Mouse (Mus musculus) T-cell, adult 2 months (primary cell): ENCODE results near the gene Gm960.

Experiments
- DNase-seq: peaks from one replicate; pipeline ENCODE4 v3.0.0; 2022; ENCODE audit warnings: low spot score

Gene Gm960

GRCm38 (mm10) chr19:4698205-4698677, at the start of gene Gm960:
Gene Gm960, minus strand, starts transcription at chr19:4698668.
- no peak for DNase-seq

- DNase-seq, result no peak
Observed at GRCm38 (mm10) chr19:4747631-4748312, 49.3 kb upstream of the Gm960 start.

GRCm38 (mm10) chr19:4746611-4747010, 48.1 kb upstream of the Gm960 start:
- no peak for DNase-seq

GRCm38 (mm10) chr19:4745681-4746080, 47.2 kb upstream of the Gm960 start:
- no peak for DNase-seq

GRCm38 (mm10) chr19:4745057-4745456, 46.6 kb upstream of the Gm960 start:
- DNase-seq, result no peak

GRCm38 (mm10) chr19:4744026-4744425, 45.6 kb upstream of the Gm960 start:
- no peak for DNase-seq

GRCm38 (mm10) chr19:4743524-4743923, 45.1 kb upstream of the Gm960 start:
- DNase-seq, result no peak

- no peak for DNase-seq
Observed at GRCm38 (mm10) chr19:4742229-4742628, 43.8 kb upstream of the Gm960 start.

- no peak for DNase-seq
Observed at GRCm38 (mm10) chr19:4741482-4741881, 43.0 kb upstream of the Gm960 start.

- no peak for DNase-seq
Observed at GRCm38 (mm10) chr19:4739762-4740161, 41.3 kb upstream of the Gm960 start.

- DNase-seq, result no peak
Observed at GRCm38 (mm10) chr19:4739053-4739452, 40.6 kb upstream of the Gm960 start.

GRCm38 (mm10) chr19:4737866-4738265, 39.4 kb upstream of the Gm960 start:
- no peak for DNase-seq

- DNase-seq, result no peak
Observed at GRCm38 (mm10) chr19:4733052-4733451, 34.6 kb upstream of the Gm960 start.

- no peak for DNase-seq
Observed at GRCm38 (mm10) chr19:4729186-4729585, 30.7 kb upstream of the Gm960 start.

- DNase-seq, result no peak
Observed at GRCm38 (mm10) chr19:4720671-4721244, 22.3 kb upstream of the Gm960 start.

- no peak for DNase-seq
Observed at GRCm38 (mm10) chr19:4720112-4720511, 21.6 kb upstream of the Gm960 start.

GRCm38 (mm10) chr19:4719351-4719764, 20.9 kb upstream of the Gm960 start:
- DNase-seq, result no peak

GRCm38 (mm10) chr19:4718716-4719115, 20.2 kb upstream of the Gm960 start:
- DNase-seq, result no peak

GRCm38 (mm10) chr19:4717281-4717680, 18.8 kb upstream of the Gm960 start:
- no peak for DNase-seq

- DNase-seq, result no peak
Observed at GRCm38 (mm10) chr19:4716756-4717155, 18.3 kb upstream of the Gm960 start.

- DNase-seq, result no peak
Observed at GRCm38 (mm10) chr19:4713886-4714285, 15.4 kb upstream of the Gm960 start.

GRCm38 (mm10) chr19:4712781-4713526, 14.5 kb upstream of the Gm960 start:
- DNase-seq, result no peak

GRCm38 (mm10) chr19:4712156-4712780, 13.8 kb upstream of the Gm960 start:
- no peak for DNase-seq
